Mouse (Mus musculus): Measurements from ENCODE around the gene Flnb. TPM values are rescaled to one million over a fixed set of nuclear protein-coding genes. Genes with fewer than 3 reads are reported as not detected.

Gene Flnb
- total and polyA plus RNA-seq, 3 experiments: 29.5 to 74.0 (median 61.6) TPM

DNA sequence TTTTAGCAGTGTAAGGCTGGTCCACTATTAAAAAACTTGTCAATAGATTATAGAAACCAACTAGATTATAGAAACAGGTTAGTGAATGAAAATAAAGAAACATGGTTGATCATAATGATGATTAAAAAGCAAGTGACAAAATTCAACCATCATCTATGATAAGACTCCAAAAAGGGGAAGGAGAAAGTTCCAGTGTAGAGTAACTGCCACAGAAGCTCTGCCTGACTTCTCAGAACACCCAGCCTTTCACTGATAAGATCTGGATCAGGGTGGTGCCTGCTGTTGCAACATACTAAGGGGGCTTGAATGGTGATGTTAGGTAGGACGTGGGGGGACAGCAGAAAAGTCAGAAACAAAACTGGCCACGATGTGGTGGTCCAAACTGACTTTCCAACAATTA is 60.2 kb downstream of the Flnb start:
- no peak overlapping the region for H3K4me3 ChIP-seq (replicated peaks in 1 of 3; ENCODE audit: low read depth in 2 of 3, low read length in 2 of 3, poor library complexity in 1 of 3)
- in situ Hi-C loops (cut with MboI; ENCODE audit: low pct_ligation_motif_present, low pct_unique_long_range_greater_than_20kb, low sequenced_read_pairs) (no loop called here), dilution Hi-C loops (cut with MboI; ENCODE audit: extremely low pct_ligation_motif_present, extremely low pct_unique_long_range_greater_than_20kb, low sequenced_read_pairs) (no loop called here)
- no peak overlapping the region for H3K4me2 ChIP-seq (ENCODE audit: insufficient read depth, low read depth, poor library complexity, severe bottlenecking)
- H3K9ac ChIP-seq (ENCODE audit: insufficient read depth, low read depth): no peak overlapping the region
- no peak overlapping the region for H3K27ac ChIP-seq (ENCODE audit: insufficient read depth, low read depth)
- no peaks in the 10 kb centered on the region for H3K9me3 ChIP-seq (replicated peaks; ENCODE audit: low read length)
- no peak for DNase-seq (ENCODE audit: extremely low read depth)
- H3K27me3 ChIP-seq (replicated peaks): no peaks in the 10 kb centered on the region
- TF ChIP-seq IRF4 (IDR thresholded peaks at IDR 0.05; ENCODE audit: low read depth, low read length) (no peak), MXI1 (IDR thresholded peaks at IDR 0.05; ENCODE audit: low read depth, low read length) (no peak), POLR2A (IDR thresholded peaks at IDR 0.05; ENCODE audit: low read depth, low read length) (no peak), MAFK (IDR thresholded peaks at IDR 0.05; ENCODE audit: insufficient replicate concordance, low read length) (no peak), NELFE (IDR thresholded peaks at IDR 0.05; ENCODE audit: low read depth, low read length) (no peak), KAT2A (IDR thresholded peaks at IDR 0.05; ENCODE audit: insufficient replicate concordance, low read length) (no peak), SMC3 (IDR thresholded peaks at IDR 0.05; ENCODE audit: low read depth, low read length) (no peak), MAZ (IDR thresholded peaks at IDR 0.05; ENCODE audit: low read depth, low read length) (no peak), MYC (IDR thresholded peaks at IDR 0.05; ENCODE audit: low read depth, low read length) (no peak), MEF2A (IDR thresholded peaks at IDR 0.05; ENCODE audit: borderline replicate concordance, low read depth, low read length) (no peak), RCOR1 (conservative IDR thresholded peaks at IDR 0.05; ENCODE audit: low read depth, low read length) (no peak), UBTF (IDR thresholded peaks at IDR 0.05; ENCODE audit: low read depth, low read length) (no peak), GABPA (IDR thresholded peaks at IDR 0.05; ENCODE audit: insufficient replicate concordance, low read depth, low read length) (no peak), JUND (conservative IDR thresholded peaks at IDR 0.05; ENCODE audit: low read depth, low read length) (no peak), ZNF384 (IDR thresholded peaks at IDR 0.05; ENCODE audit: low read depth, low read length) (no peak), USF1 (IDR thresholded peaks at IDR 0.05; ENCODE audit: low read depth, low read length) (no peak), MAX (IDR thresholded peaks at IDR 0.05; ENCODE audit: low read length) (no peak), ZKSCAN1 (IDR thresholded peaks at IDR 0.05; ENCODE audit: borderline replicate concordance, low read depth, low read length) (no peak), TCF12 (IDR thresholded peaks at IDR 0.05; ENCODE audit: low read depth, low read length) (no peak), NRF1 (IDR thresholded peaks at IDR 0.05; ENCODE audit: low read depth, low read length) (no peak)
- no peaks in the 10 kb centered on the region for H3K79me2 ChIP-seq (replicated peaks; ENCODE audit: control insufficient read depth, extremely low read depth, insufficient read depth, poor library complexity, severe bottlenecking)
- H3K36me3 ChIP-seq (replicated peaks in 1 of 2; ENCODE audit: control insufficient read depth in 1 of 2, insufficient read depth in 1 of 2, low read length in 1 of 2): peaks cover 53 to 89% of the 10 kb centered on the region in 2 experiments
- H3K4me1 ChIP-seq (ENCODE audit: control insufficient read depth in 1 of 2, insufficient read depth in 2 of 2): no peaks in the 10 kb centered on the region

DNA sequence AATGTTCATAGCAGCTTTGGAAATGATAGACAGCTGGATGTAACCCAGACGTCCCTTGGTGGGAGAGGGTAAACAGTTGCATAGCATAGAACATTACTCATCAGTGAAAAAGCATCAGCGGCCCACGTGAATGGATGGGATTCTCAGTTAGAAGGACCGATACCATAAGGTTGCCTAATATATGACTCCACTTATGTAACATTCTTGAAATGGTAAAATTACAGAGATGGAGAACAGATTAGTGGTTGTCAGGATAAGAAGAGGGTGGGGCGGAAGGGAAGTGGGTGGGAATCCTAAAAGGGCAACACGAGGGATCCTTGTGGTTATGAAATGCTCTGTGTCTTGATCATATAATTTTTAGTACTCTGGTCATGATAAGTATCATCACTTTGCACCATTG is 62.6 kb downstream of the Flnb start:
- Histone ChIP-seq H3K9ac (ENCODE audit: insufficient read depth, low read depth) (no peak overlapping the region), H3K9me3 (replicated peaks; ENCODE audit: low read length) (no peaks in the 10 kb centered on the region), H3K79me2 (replicated peaks; ENCODE audit: control insufficient read depth, extremely low read depth, insufficient read depth, poor library complexity, severe bottlenecking) (no peaks in the 10 kb centered on the region), H3K27me3 (replicated peaks) (no peaks in the 10 kb centered on the region), H3K27ac (ENCODE audit: insufficient read depth, low read depth) (no peak overlapping the region), H3K4me2 (ENCODE audit: insufficient read depth, low read depth, poor library complexity, severe bottlenecking) (no peak overlapping the region), H3K36me3 (replicated peaks in 1 of 2; ENCODE audit: control insufficient read depth in 1 of 2, insufficient read depth in 1 of 2, low read length in 1 of 2) (peaks cover 52 to 90% of the 10 kb centered on the region in 2 experiments), H3K4me3 (replicated peaks in 1 of 3; ENCODE audit: low read depth in 2 of 3, low read length in 2 of 3, poor library complexity in 1 of 3) (no peak overlapping the region), H3K4me1 (ENCODE audit: control insufficient read depth in 1 of 2, insufficient read depth in 2 of 2) (no peaks in the 10 kb centered on the region)
- dilution Hi-C loops (cut with MboI; ENCODE audit: extremely low pct_ligation_motif_present, extremely low pct_unique_long_range_greater_than_20kb, low sequenced_read_pairs) (no loop called here), in situ Hi-C loops (cut with MboI; ENCODE audit: low pct_ligation_motif_present, low pct_unique_long_range_greater_than_20kb, low sequenced_read_pairs) (no loop called here)
- no peak for DNase-seq (ENCODE audit: extremely low read depth)
- TF ChIP-seq MYC (IDR thresholded peaks at IDR 0.05; ENCODE audit: low read depth, low read length) (no peak), EP300 (IDR thresholded peaks at IDR 0.05; ENCODE audit: low read length) (no peak), RCOR1 (conservative IDR thresholded peaks at IDR 0.05; ENCODE audit: low read depth, low read length) (no peak), PAX5 (IDR thresholded peaks at IDR 0.05; ENCODE audit: low read length) (no peak), USF2 (conservative IDR thresholded peaks at IDR 0.05; ENCODE audit: low read depth, low read length) (no peak), NRF1 (IDR thresholded peaks at IDR 0.05; ENCODE audit: low read depth, low read length) (no peak), MAFK (IDR thresholded peaks at IDR 0.05; ENCODE audit: insufficient replicate concordance, low read length) (no peak), SIN3A (IDR thresholded peaks at IDR 0.05; ENCODE audit: low read length) (no peak), JUN (IDR thresholded peaks at IDR 0.05; ENCODE audit: insufficient read depth, low read depth, low read length) (no peak), ZC3H11A (IDR thresholded peaks at IDR 0.05; ENCODE audit: low read depth, low read length) (no peak), UBTF (IDR thresholded peaks at IDR 0.05; ENCODE audit: low read depth, low read length) (no peak), ELF1 (IDR thresholded peaks at IDR 0.05; ENCODE audit: low read depth, low read length) (no peak), NELFE (IDR thresholded peaks at IDR 0.05; ENCODE audit: low read depth, low read length) (no peak), ZMIZ1 (IDR thresholded peaks at IDR 0.05; ENCODE audit: low read depth, low read length) (no peak)
